Mouse (Mus musculus) small intestine, adult 2 months (tissue): ENCODE results near the gene Mfsd4b4.

Experiments used
- CTCF ChIP-seq: fragments of 200-500 bp; IDR thresholded peaks from 2 replicates; pipeline ENCODE4 v1.5.1; 2012; ENCODE audit warnings: low read depth, mild to moderate bottlenecking, control low read depth, inconsistent platforms, low read length, moderate library complexity, mixed read lengths; ENCODE audit not compliant: insufficient replicate concordance, insufficient read length; ENCODE audit errors: extremely low read depth
- POLR2A ChIP-seq: fragments of 200-500 bp; IDR thresholded peaks from 2 replicates; pipeline ENCODE4 v1.6.1; 2012; ENCODE audit warnings: low read depth, mild to moderate bottlenecking, control low read depth, inconsistent platforms, low read length, moderate library complexity

GRCm38 (mm10) chr10:39936553-39936952 lies 37.5 kb upstream of the Mfsd4b4 start:
- no peak for TF ChIP-seq CTCF
- TF ChIP-seq POLR2A: no peak
